Mouse (Mus musculus): ENCODE measurements around the gene Sun1. TPM values are rescaled to one million over a fixed set of nuclear protein-coding genes. Genes with fewer than 3 reads are reported as not detected.

The Sun1 gene
- polyA plus RNA-seq, 2 experiments = 53.7 to 65.3 TPM

DNA sequence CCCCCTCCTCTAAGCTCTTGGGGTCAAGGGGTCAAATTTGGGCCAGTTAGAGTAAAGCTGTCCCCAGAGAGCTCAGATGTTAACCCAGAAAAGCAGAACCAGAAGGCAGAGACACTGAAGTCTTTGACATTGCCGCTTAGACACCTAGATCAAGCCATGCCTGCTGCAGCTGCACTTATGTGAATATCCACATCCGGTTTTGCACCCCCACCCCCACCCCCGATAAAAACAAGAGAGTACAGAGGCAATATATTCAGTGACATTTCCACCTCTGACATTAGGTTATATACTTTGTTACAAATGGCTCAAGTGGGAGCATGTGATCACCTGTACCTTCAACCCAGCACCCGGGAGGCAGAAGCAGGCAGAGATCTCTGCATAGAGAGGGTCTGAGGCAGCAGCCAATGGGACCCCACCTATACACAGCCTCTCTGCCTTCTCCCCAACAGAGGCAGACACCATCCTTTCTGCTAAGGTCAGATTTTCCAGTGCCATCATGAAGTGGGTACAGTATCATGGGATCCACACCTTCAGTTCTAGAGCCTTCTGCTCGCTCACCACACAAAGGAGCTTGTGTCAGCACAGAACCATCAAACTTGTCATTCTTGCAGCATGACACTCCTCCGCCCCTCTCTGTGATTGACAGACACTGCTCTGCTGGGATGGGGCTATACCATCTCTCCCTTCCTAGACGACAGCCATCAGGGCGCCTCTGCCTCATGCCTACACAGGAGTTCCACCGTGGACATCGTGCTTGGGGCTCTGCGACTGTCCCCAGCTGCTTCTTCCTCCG, 90.2 kb downstream of the Sun1 start:
- no peaks in the 10 kb centered on the region for H3K36me3 ChIP-seq (ENCODE audit: control insufficient read depth, insufficient read depth, low read length)
- no peak overlapping the region for H3K4me2 ChIP-seq (replicated peaks; ENCODE audit: low read depth, low read length, severe bottlenecking)
- H3K27me3 ChIP-seq (ENCODE audit: control insufficient read depth, insufficient read depth, low read length) = no peaks in the 10 kb centered on the region
- TF ChIP-seq POLR2A (IDR thresholded peaks at IDR 0.05; ENCODE audit: borderline replicate concordance, extremely low read depth, insufficient read depth, insufficient read length) = no peak
- H3K27ac ChIP-seq (replicated peaks; ENCODE audit: low read depth, low read length) = no peak overlapping the region
- H3K9me3 ChIP-seq (ENCODE audit: control insufficient read depth, low read length) = no peaks in the 10 kb centered on the region
- 86% methylated on average over 12 of the region's 12 CpGs for WGBS
- no peak overlapping the region for H3K9ac ChIP-seq (ENCODE audit: low read depth, low read length, severe bottlenecking)
- H3K4me3 ChIP-seq (replicated peaks; ENCODE audit: low read length) = no peak overlapping the region
- no peak for ATAC-seq (ENCODE audit: low FRiP score, low read depth)
- H3K4me1 ChIP-seq (ENCODE audit: control insufficient read depth, insufficient read depth, low read length) = no peaks in the 10 kb centered on the region
- no peak for DNase-seq (ENCODE audit: low spot score)

DNA sequence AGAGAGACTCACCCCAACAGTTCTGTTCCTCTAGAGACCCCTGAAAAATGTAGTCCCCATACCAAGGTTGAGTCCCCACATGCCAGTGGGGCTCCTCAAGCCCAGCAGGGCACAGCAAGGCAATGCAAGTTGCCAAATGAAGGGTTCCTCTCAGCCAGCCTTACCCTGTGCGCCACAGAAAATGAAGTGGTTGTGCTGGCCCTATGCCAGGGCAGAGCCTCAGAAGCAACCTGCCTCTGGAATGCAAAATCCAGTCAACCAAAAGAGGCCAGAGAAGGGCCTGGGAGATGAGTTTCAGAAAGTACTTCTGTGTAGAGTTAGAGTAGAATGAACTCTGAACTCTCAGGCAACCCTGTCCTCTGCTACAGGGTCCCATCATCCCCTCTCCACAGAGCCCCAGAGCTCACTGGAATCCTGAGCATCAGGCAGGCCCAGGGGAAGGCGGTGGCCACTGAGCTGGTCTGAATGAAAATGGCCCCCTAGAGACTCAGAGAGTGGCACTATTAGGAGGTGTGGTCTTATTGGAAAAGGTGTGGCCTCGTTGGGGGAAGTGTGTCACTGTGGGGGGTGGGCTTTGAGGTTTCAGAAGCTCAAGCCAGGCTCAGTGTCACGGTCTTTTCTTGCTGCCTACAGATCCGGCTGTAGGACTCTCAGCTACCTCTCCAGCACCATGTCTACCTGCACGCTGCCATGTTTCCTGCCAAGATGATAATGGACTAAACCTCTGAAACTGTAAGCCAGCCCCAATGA, 91.5 kb downstream of the Sun1 start:
- no peaks in the 10 kb centered on the region for H3K36me3 ChIP-seq (ENCODE audit: control insufficient read depth, insufficient read depth, low read length)
- WGBS = 67% methylated on average over 6 of the region's 6 CpGs
- no peaks in the 10 kb centered on the region for H3K9me3 ChIP-seq (ENCODE audit: control insufficient read depth, low read length)
- H3K9ac ChIP-seq (ENCODE audit: low read depth, low read length, severe bottlenecking) = no peak overlapping the region
- H3K4me3 ChIP-seq (replicated peaks; ENCODE audit: low read length) = no peak overlapping the region
- no peak overlapping the region for H3K27ac ChIP-seq (replicated peaks; ENCODE audit: low read depth, low read length)
- TF ChIP-seq POLR2A (IDR thresholded peaks at IDR 0.05; ENCODE audit: borderline replicate concordance, extremely low read depth, insufficient read depth, insufficient read length) = no peak
- no peaks in the 10 kb centered on the region for H3K27me3 ChIP-seq (ENCODE audit: control insufficient read depth, insufficient read depth, low read length)
- ATAC-seq (ENCODE audit: low FRiP score, low read depth) (no peak), DNase-seq (ENCODE audit: low spot score) (no peak)
- no peaks in the 10 kb centered on the region for H3K4me1 ChIP-seq (ENCODE audit: control insufficient read depth, insufficient read depth, low read length)
- H3K4me2 ChIP-seq (replicated peaks; ENCODE audit: low read depth, low read length, severe bottlenecking) = no peak overlapping the region

DNA sequence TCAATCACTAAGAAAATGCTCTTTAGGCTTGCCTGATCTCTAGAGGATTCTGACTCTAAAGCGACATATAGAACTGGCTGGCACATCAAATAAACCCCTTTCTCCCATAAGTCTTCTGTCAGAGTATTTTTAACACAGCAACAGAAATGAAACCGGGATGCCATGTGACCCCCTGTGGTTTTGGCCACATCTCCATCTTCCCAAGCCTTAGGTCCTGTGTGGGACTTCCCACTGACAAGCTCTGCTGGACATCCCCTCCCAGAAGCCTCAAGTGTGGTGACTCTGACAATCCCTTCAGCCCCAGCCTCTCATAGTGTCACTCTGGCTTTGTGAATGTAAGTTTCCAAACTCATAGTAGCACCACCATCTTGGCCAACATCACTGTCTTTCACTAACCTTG, 93.7 kb downstream of the Sun1 start:
- H3K4me3 ChIP-seq (replicated peaks; ENCODE audit: low read length) = no peak overlapping the region
- H3K27me3 ChIP-seq (ENCODE audit: control insufficient read depth, insufficient read depth, low read length) = no peaks in the 10 kb centered on the region
- 81% methylated on average over 2 of the region's 2 CpGs for WGBS
- ATAC-seq (ENCODE audit: low FRiP score, low read depth) = no peak
- no peaks in the 10 kb centered on the region for H3K36me3 ChIP-seq (ENCODE audit: control insufficient read depth, insufficient read depth, low read length)
- H3K9me3 ChIP-seq (ENCODE audit: control insufficient read depth, low read length) = no peaks in the 10 kb centered on the region
- H3K9ac ChIP-seq (ENCODE audit: low read depth, low read length, severe bottlenecking) = no peak overlapping the region
- no peak overlapping the region for H3K4me2 ChIP-seq (replicated peaks; ENCODE audit: low read depth, low read length, severe bottlenecking)
- TF ChIP-seq POLR2A (IDR thresholded peaks at IDR 0.05; ENCODE audit: borderline replicate concordance, extremely low read depth, insufficient read depth, insufficient read length) = no peak
- DNase-seq (ENCODE audit: low spot score) = no peak
- no peak overlapping the region for H3K27ac ChIP-seq (replicated peaks; ENCODE audit: low read depth, low read length)
- no peaks in the 10 kb centered on the region for H3K4me1 ChIP-seq (ENCODE audit: control insufficient read depth, insufficient read depth, low read length)

- H3K4me1 ChIP-seq (ENCODE audit: control insufficient read depth, insufficient read depth, low read length) = no peaks in the 10 kb centered on the region
- TF ChIP-seq POLR2A (IDR thresholded peaks at IDR 0.05; ENCODE audit: borderline replicate concordance, extremely low read depth, insufficient read depth, insufficient read length) = no peak
- H3K9me3 ChIP-seq (ENCODE audit: control insufficient read depth, low read length) = no peaks in the 10 kb centered on the region
- H3K27me3 ChIP-seq (ENCODE audit: control insufficient read depth, insufficient read depth, low read length) = no peaks in the 10 kb centered on the region
- H3K4me3 ChIP-seq (replicated peaks; ENCODE audit: low read length) = no peak overlapping the region
- H3K9ac ChIP-seq (ENCODE audit: low read depth, low read length, severe bottlenecking) = no peak overlapping the region
- H3K27ac ChIP-seq (replicated peaks; ENCODE audit: low read depth, low read length) = no peak overlapping the region
- no peaks in the 10 kb centered on the region for H3K36me3 ChIP-seq (ENCODE audit: control insufficient read depth, insufficient read depth, low read length)
- H3K4me2 ChIP-seq (replicated peaks; ENCODE audit: low read depth, low read length, severe bottlenecking) = no peak overlapping the region
- ATAC-seq (ENCODE audit: low FRiP score, low read depth) (no peak), DNase-seq (ENCODE audit: low spot score) (no peak)
- 53% methylated on average over 10 of the region's 10 CpGs for WGBS
Measured at GRCm38 (mm10) chr5:139297092-139297491, 96.7 kb downstream of the Sun1 start.

DNA sequence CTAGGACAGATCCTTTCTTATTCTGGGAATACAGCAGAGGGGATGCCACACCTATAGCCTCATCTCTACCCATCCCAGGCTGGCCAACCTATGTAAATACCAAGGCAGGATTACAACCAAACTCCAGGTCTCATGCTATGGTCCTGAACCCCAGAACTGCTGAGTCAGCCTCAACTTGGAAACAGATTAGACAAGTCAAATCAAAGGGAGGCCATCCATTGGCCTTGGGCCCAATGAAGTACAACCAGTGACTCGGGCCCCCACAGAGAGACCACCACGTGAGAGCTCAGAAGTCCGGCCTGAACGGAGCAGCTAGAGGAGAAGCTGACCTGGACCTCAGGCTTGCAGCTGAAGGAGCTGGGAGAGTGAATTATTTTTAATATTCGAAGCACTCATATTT, 97.3 kb downstream of the Sun1 start:
- no peak for ATAC-seq (ENCODE audit: low FRiP score, low read depth)
- no peak overlapping the region for H3K4me3 ChIP-seq (replicated peaks; ENCODE audit: low read length)
- H3K36me3 ChIP-seq (ENCODE audit: control insufficient read depth, insufficient read depth, low read length) = no peaks in the 10 kb centered on the region
- no peaks in the 10 kb centered on the region for H3K27me3 ChIP-seq (ENCODE audit: control insufficient read depth, insufficient read depth, low read length)
- TF ChIP-seq POLR2A (IDR thresholded peaks at IDR 0.05; ENCODE audit: borderline replicate concordance, extremely low read depth, insufficient read depth, insufficient read length) = no peak
- H3K27ac ChIP-seq (replicated peaks; ENCODE audit: low read depth, low read length) = no peak overlapping the region
- H3K4me1 ChIP-seq (ENCODE audit: control insufficient read depth, insufficient read depth, low read length) = no peaks in the 10 kb centered on the region
- no peak for DNase-seq (ENCODE audit: low spot score)
- no peak overlapping the region for H3K4me2 ChIP-seq (replicated peaks; ENCODE audit: low read depth, low read length, severe bottlenecking)
- 80% methylated on average over 5 of the region's 5 CpGs for WGBS
- no peak overlapping the region for H3K9ac ChIP-seq (ENCODE audit: low read depth, low read length, severe bottlenecking)
- no peaks in the 10 kb centered on the region for H3K9me3 ChIP-seq (ENCODE audit: control insufficient read depth, low read length)

Other genes with a start within 250 kb of the Sun1 start
- 27.8 and 34.0 TPM in 2 replicates for gene Pdgfa, start 203.3 kb upstream of the Sun1 start, polyA plus RNA-seq (2012; rRNA removed)
- 73.4 and 83.4 TPM in 2 replicates for gene Pdgfa, start 203.3 kb upstream of the Sun1 start, polyA plus RNA-seq (2014; fragmentation: Nextera tagmentation; extraction: Ambion mirVana)
- 17.4 and 19.2 TPM in 2 replicates for gene Prkar1b, start 50.6 kb upstream of the Sun1 start, polyA plus RNA-seq (2012; rRNA removed)
- gene Prkar1b, start 50.6 kb upstream of the Sun1 start, polyA plus RNA-seq (2014; fragmentation: Nextera tagmentation; extraction: Ambion mirVana) = 15.8 and 17.0 TPM in 2 replicates
- gene Dnaaf5, start 50.4 kb upstream of the Sun1 start, polyA plus RNA-seq (2012; rRNA removed) = 15.1 and 20.1 TPM in 2 replicates
- 5.3 and 6.7 TPM in 2 replicates for gene Dnaaf5, start 50.4 kb upstream of the Sun1 start, polyA plus RNA-seq (2014; fragmentation: Nextera tagmentation; extraction: Ambion mirVana)
- gene Get4, start 51.7 kb downstream of the Sun1 start, polyA plus RNA-seq (2012; rRNA removed) = 136 and 149 TPM in 2 replicates
- gene Get4, start 51.7 kb downstream of the Sun1 start, polyA plus RNA-seq (2014; fragmentation: Nextera tagmentation; extraction: Ambion mirVana) = 152 and 154 TPM in 2 replicates
- 2.5 and 2.9 TPM in 2 replicates for gene Adap1, start 125.0 kb downstream of the Sun1 start, polyA plus RNA-seq (2012; rRNA removed)
- 1.7 and 2.7 TPM in 2 replicates for gene Adap1, start 125.0 kb downstream of the Sun1 start, polyA plus RNA-seq (2014; fragmentation: Nextera tagmentation; extraction: Ambion mirVana)
- 77.8 and 90.6 TPM in 2 replicates for gene Cox19, start 150.8 kb downstream of the Sun1 start, polyA plus RNA-seq (2012; rRNA removed)
- 108 and 111 TPM in 2 replicates for gene Cox19, start 150.8 kb downstream of the Sun1 start, polyA plus RNA-seq (2014; fragmentation: Nextera tagmentation; extraction: Ambion mirVana)
- 29.3 and 36.2 TPM in 2 replicates for gene Cyp2w1, start 152.0 kb downstream of the Sun1 start, polyA plus RNA-seq (2012; rRNA removed)
- gene Cyp2w1, start 152.0 kb downstream of the Sun1 start, polyA plus RNA-seq (2014; fragmentation: Nextera tagmentation; extraction: Ambion mirVana) = 19.6 and 20.7 TPM in 2 replicates
- gene Gpr146, start 177.1 kb downstream of the Sun1 start, polyA plus RNA-seq (2012; rRNA removed) = 1.9 and 2.4 TPM in 2 replicates
- gene Gpr146, start 177.1 kb downstream of the Sun1 start, polyA plus RNA-seq (2014; fragmentation: Nextera tagmentation; extraction: Ambion mirVana) = 2.3 and 2.5 TPM in 2 replicates
- 9.1 and 10.6 TPM in 2 replicates for gene C130050O18Rik, start 204.6 kb downstream of the Sun1 start, polyA plus RNA-seq (2012; rRNA removed)
- 6.4 and 7.5 TPM in 2 replicates for gene C130050O18Rik, start 204.6 kb downstream of the Sun1 start, polyA plus RNA-seq (2014; fragmentation: Nextera tagmentation; extraction: Ambion mirVana)
- 4.7 and 5.7 TPM in 2 replicates for gene Gper1, start 222.5 kb downstream of the Sun1 start, polyA plus RNA-seq (2012; rRNA removed)
- 6.4 and 6.7 TPM in 2 replicates for gene Gper1, start 222.5 kb downstream of the Sun1 start, polyA plus RNA-seq (2014; fragmentation: Nextera tagmentation; extraction: Ambion mirVana)